Mouse (Mus musculus) heart, postnatal 0 days (tissue): Measurements from ENCODE around the gene Ptprt. TPM values are rescaled to one million over a fixed set of nuclear protein-coding genes. Genes with fewer than 3 reads are reported as not detected.

ENCODE experiments used
- ATAC-seq: fragments of 200-750 bp; cut with Nextera tagmentation; 2 replicates; pipeline ENCODE4 v1.8.0; 2017; ENCODE audit warnings: low read depth, moderate number of reproducible peaks, moderate library complexity; ENCODE audit not compliant: insufficient read depth
- DNase-seq: peaks from one replicate; pipeline ENCODE4 v3.0.0-alpha.2; 2016; ENCODE audit warnings: low spot score
- H3K27ac ChIP-seq: fragments of 300-500 bp; sonication (generic); 2 replicates; pipeline ENCODE4 v1.5.1; 2014; ENCODE audit warnings: low read depth, mild to moderate bottlenecking
- H3K27me3 ChIP-seq: fragments of 300-500 bp; sonication (generic); 2 replicates; pipeline ENCODE4 v1.6.1; 2014; ENCODE audit warnings: low read length, mixed read lengths; ENCODE audit not compliant: control insufficient read depth, insufficient read depth
- H3K36me3 ChIP-seq: fragments of 300-500 bp; sonication (generic); replicated peaks from 2 replicates; pipeline ENCODE4 v1.6.1; 2014; ENCODE audit warnings: low read length, mixed read lengths; ENCODE audit not compliant: control insufficient read depth, insufficient read depth
- H3K4me1 ChIP-seq: fragments of 300-500 bp; sonication (generic); 2 replicates; pipeline ENCODE4 v1.6.1; 2014; ENCODE audit warnings: antibody characterized with exemption; ENCODE audit not compliant: control insufficient read depth, insufficient read depth
- H3K4me2 ChIP-seq: fragments of 300-500 bp; sonication (generic); 2 replicates; pipeline ENCODE4 v1.6.1; 2014; ENCODE audit warnings: low read depth, mild to moderate bottlenecking, low read length, moderate library complexity
- H3K4me3 ChIP-seq: fragments of 300-500 bp; sonication (generic); 2 replicates; pipeline ENCODE4 v1.5.1; 2014; ENCODE audit warnings: low read depth, low read length
- H3K9ac ChIP-seq: fragments of 300-500 bp; sonication (generic); replicated peaks from 2 replicates; pipeline ENCODE4 v1.6.1; 2014; ENCODE audit warnings: low read depth, low read length, mixed read lengths
- H3K9me3 ChIP-seq: fragments of 300-500 bp; sonication (generic); replicated peaks from 2 replicates; pipeline ENCODE4 v1.6.1; 2016; ENCODE audit warnings: low read length; ENCODE audit not compliant: control insufficient read depth
- CTCF ChIP-seq: IDR thresholded peaks from 2 replicates; pipeline ENCODE4 v1.5.1; 2016; ENCODE audit warnings: antibody characterized with exemption, control low read depth, low read depth
- EP300 ChIP-seq: IDR thresholded peaks from 2 replicates; pipeline ENCODE4 v1.6.1; 2016; ENCODE audit warnings: antibody characterized with exemption, low read depth
- WGBS: fragments of 180-500 bp; shearing (Covaris S2); extraction: QIAGEN DNeasy Blood & Tissue Kit; methylation state at CpG from one replicate; pipeline ENCODE4 v1.1.7; 2014; 5-methylcytosine and 5-hydroxymethylcytosine counted together
- polyA plus RNA-seq: library from polyadenylated mRNA; unstranded; fragments of >200 nt; fragmentation: Nextera tagmentation; extraction: Ambion mirVana; gene quantifications from 2 replicates; pipeline ENCODE4 v1.2.1, GENCODE M21; 2015
- total RNA-seq: library from RNA; depleted of rRNA; stranded (reverse); fragments of >200 nt; gene quantifications from 2 replicates; pipeline ENCODE4 v1.2.3, GENCODE M21; 2014; ENCODE audit warnings: low replicate concordance

Gene Ptprt
- total and polyA plus RNA-seq, 2 experiments from 2014 or later = 0.08 to 0.55 TPM

- 83% methylated on average over 8 of the region's 8 CpGs for WGBS
- TF ChIP-seq CTCF (no peak), EP300 (no peak)
- Histone ChIP-seq H3K4me2 (no peak overlapping the region), H3K4me1 (no peaks in the 10 kb centered on the region), H3K27me3 (no peaks in the 10 kb centered on the region), H3K27ac (no peak overlapping the region), H3K4me3 (no peak overlapping the region), H3K9ac (no peak overlapping the region), H3K9me3 (0 out of 2 replicates have a peak, but pooled peaks cover 6% of the 10 kb centered on the region), H3K36me3 (no peaks in the 10 kb centered on the region)
- ATAC-seq (no peak), DNase-seq (no peak)
These were observed 112.6 kb downstream of the Ptprt start for GRCm38 (mm10) chr2:162548312-162548711.

DNA sequence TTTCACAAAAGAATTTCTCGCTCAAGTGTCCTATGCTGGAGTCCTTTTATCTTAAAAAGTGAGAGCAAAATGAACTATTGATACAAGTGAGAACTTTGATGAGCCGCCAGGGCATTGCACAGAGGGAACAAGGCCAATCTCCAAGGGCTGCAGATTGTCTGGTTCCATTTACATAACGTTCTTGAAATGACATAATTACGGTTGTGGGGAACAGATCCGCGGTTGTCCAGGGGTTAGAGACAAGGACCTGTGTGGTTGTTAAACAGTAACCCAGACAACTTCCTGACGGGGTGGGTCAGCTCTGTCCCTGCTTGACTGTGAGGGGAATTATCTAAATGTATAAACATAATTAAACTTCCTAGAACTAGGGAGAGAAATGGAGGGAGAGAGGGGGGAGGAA, 129.3 kb downstream of the Ptprt start:
- Histone ChIP-seq H3K27me3 (no peaks in the 10 kb centered on the region), H3K9ac (no peak overlapping the region), H3K36me3 (no peaks in the 10 kb centered on the region), H3K4me3 (no peak overlapping the region), H3K9me3 (0 out of 2 replicates have a peak, but pooled peaks cover 4% of the 10 kb centered on the region), H3K27ac (no peak overlapping the region), H3K4me1 (no peaks in the 10 kb centered on the region), H3K4me2 (no peak overlapping the region)
- 57% methylated on average over 7 of the region's 7 CpGs for WGBS
- ATAC-seq (no peak), DNase-seq (no peak)
- TF ChIP-seq EP300 (no peak), CTCF (no peak)

DNA sequence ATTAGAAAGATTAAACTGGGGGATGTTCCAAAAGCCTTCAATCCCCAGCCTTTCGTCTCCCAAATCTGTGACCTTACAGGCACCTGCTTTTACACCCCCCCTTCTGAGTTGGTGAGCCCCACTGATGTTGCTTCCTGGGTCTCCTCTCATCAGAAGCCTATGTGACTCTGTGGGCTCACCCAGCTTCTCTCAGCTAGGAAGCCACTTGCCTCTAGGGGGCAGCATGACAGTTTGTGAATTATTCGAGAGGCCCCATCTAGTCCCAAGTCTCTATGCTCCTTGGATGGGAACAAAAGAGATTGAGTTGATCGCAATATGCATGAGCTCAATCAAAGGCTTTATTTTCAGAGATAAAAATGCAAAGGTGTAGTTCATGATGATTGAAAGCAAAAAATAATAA, 132.0 kb downstream of the Ptprt start:
- H3K4me1 ChIP-seq = no peaks in the 10 kb centered on the region
- ATAC-seq (no peak), DNase-seq (no peak)
- TF ChIP-seq EP300 = no peak
- peak; percentile 9; the same call in 1 of the 2 replicates for TF ChIP-seq CTCF
- WGBS = 80% methylated on average over 3 of the region's 3 CpGs
- no peaks in the 10 kb centered on the region for H3K27me3 ChIP-seq
- H3K36me3 ChIP-seq = no peaks in the 10 kb centered on the region
- H3K27ac ChIP-seq = no peak overlapping the region
- no peak overlapping the region for H3K9ac ChIP-seq
- no peak overlapping the region for H3K4me2 ChIP-seq
- no peak overlapping the region for H3K4me3 ChIP-seq
- H3K9me3 ChIP-seq = no peaks in the 10 kb centered on the region

DNA sequence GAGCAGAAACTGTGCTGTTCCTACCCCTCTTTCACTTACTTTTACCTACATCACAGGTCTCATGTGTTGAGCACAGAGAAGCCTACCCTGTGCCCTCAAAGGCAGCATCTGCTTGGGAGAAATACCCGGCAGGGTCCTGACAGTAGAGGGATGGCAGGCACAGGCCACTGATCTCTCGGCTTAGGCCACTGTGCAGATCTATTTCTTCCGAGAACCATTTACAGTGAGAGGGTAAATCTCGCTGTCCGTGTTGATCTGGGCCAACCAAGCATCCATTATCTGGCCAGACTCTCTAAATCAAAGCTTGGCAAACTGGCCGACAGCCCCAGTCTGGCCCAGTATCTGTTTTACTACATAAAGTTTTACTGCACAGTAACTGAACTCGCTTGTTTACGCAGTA, 145.0 kb downstream of the Ptprt start:
- no peak for TF ChIP-seq EP300
- no peak for TF ChIP-seq CTCF

GRCm38 (mm10) chr2:162513072-162513471, 147.9 kb downstream of the Ptprt start:
- Histone ChIP-seq H3K9me3 (no peaks in the 10 kb centered on the region), H3K4me1 (no peaks in the 10 kb centered on the region), H3K4me2 (no peak overlapping the region), H3K36me3 (no peaks in the 10 kb centered on the region), H3K27me3 (no peaks in the 10 kb centered on the region), H3K27ac (no peak overlapping the region), H3K9ac (no peak overlapping the region), H3K4me3 (no peak overlapping the region)
- TF ChIP-seq EP300 (no peak), CTCF (no peak)
- WGBS = 43% methylated on average over 4 of the region's 4 CpGs
- ATAC-seq (peak; percentile 64; the same call in 1 of the 2 replicates), DNase-seq (peak; percentile 12)

More for the DNA sequence above, 145.0 kb downstream of the Ptprt start:
- DNase-seq = no peak
- ATAC-seq = no peak
- no peaks in the 10 kb centered on the region for H3K36me3 ChIP-seq
- 80% methylated on average over 8 of the region's 8 CpGs for WGBS
- no peak overlapping the region for H3K4me3 ChIP-seq
- H3K9ac ChIP-seq = no peak overlapping the region
- H3K4me1 ChIP-seq = no peaks in the 10 kb centered on the region
- H3K4me2 ChIP-seq = no peak overlapping the region
- no peaks in the 10 kb centered on the region for H3K9me3 ChIP-seq
- H3K27me3 ChIP-seq = no peaks in the 10 kb centered on the region
- H3K27ac ChIP-seq = no peak overlapping the region

GRCm38 (mm10) chr2:162512094-162512493, 148.9 kb downstream of the Ptprt start:
- ATAC-seq = no peak
- TF ChIP-seq EP300 (no peak), CTCF (no peak)
- no peaks in the 10 kb centered on the region for H3K4me1 ChIP-seq
- H3K9ac ChIP-seq = no peak overlapping the region
- H3K9me3 ChIP-seq = no peaks in the 10 kb centered on the region
- no peak overlapping the region for H3K27ac ChIP-seq
- no peaks in the 10 kb centered on the region for H3K36me3 ChIP-seq
- H3K4me2 ChIP-seq = no peak overlapping the region
- no peak overlapping the region for H3K4me3 ChIP-seq
- DNase-seq = no peak
- no peaks in the 10 kb centered on the region for H3K27me3 ChIP-seq
- WGBS = 83% methylated on average over 1 of the region's 1 CpGs
